Mouse (Mus musculus) layer of hippocampus, adult 9-10 months (tissue): ENCODE results near the gene Ppm1b.
"Not testable (repeated sequence)": the region's sequence is repeated elsewhere in the genome, so short reads cannot be mapped to it uniquely, and the experiment has no call there.

Source experiments
- DNase-seq: peaks from one replicate; pipeline ENCODE4 v3.0.0; 2022; ENCODE audit warnings: low spot score

Ppm1b gene

DNA sequence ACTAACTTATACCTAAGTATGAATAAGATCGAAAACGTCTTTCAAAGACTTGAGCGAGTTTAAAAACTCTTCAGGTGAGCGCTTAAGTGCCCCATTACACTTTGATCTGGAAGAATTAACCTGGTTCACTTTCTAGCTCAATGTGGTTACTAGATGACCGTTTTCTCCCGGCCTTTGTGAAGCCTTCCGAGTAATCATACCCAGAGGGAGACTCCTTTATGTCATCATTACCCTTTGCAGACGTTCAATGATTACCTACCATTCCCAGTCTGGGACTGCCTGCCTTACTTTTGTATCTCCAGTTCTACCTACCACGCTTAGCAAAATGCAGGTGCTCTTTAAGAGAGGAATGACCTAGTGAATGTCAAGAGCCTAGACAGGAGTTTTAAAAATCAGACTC, at the start of gene Ppm1b:
TSS of gene Ppm1b (plus strand) at position 301 of the 400 bp plus-strand sequence.
- peak; percentile 8 for DNase-seq

DNA sequence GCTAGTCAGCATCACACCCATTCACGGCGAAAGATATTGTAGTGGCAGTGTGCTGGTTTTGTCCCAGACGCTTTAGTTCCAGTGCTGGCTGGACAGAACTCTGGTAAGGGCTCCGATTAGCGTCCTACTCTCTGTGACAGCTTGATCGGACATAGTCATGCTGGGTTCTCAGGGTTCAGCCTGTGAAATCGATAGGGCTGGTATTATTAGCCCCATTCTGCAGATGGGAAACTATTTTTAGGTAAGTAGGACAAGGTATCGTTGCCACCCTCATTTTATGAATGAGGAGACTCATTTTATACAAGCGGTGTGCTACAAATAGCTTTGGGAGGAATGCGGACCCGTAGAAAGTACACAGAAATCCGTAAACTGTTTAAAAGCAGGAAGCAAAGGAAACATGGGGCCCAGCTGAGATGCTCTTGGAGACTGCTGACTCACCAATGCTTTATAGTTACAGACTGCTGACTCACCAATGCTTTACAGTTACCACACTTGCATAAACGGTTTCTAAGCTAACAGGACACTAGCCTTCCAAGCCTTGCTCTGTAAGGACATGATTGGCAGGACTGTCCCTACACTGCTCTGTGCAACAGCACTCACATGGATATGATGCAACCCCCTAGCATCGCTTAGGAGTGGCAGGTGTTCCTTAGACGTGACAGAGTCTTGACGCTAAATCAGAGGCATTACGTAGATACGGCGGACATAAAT, 34.7 kb upstream of the Ppm1b start:
- DNase-seq: no peak

DNA sequence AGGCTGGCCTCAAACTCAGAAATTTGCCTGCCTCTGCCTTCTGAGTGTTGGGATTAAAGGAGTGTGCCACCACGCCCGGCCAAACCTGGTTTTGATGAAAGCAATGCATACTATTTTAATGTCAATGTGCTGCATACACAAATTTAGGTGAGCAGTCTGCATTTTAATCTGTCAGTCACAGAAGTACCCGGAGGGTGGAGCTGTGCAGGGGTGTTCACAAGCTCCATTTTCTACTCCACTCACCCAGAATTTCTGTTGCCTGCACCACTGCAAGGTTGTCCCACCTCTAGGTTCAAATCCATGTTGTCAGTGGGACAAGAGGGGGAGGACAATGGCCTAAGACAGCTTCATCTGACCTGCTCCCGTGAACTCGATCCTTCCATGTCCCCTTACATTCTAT, 31.8 kb upstream of the Ppm1b start:
- DNase-seq: no peak

DNA sequence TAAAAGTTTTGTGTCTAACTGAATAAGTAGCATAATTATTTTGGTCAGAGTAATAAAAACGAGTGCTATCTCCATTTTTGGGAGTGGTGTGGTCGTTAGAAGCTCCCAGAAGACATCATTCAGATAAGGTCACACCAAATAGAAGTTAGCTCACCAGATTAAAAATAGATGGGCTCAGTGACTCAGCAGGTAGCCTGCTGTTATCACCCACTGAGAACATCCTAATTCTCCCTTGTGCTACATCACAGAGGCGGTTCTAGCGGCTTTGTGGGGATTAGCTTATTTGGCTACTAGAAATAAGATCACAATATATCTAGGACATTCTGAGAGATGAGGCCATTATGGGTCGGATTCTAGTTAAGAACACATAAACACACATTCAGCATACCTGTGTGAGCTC, 30.3 kb upstream of the Ppm1b start:
- peak; percentile 4 for DNase-seq

- DNase-seq: no peak
Measured at GRCm38 (mm10) chr17:84927580-84927979, 29.0 kb upstream of the Ppm1b start.

GRCm38 (mm10) chr17:84932943-84933342, 23.6 kb upstream of the Ppm1b start:
- DNase-seq: no peak

DNA sequence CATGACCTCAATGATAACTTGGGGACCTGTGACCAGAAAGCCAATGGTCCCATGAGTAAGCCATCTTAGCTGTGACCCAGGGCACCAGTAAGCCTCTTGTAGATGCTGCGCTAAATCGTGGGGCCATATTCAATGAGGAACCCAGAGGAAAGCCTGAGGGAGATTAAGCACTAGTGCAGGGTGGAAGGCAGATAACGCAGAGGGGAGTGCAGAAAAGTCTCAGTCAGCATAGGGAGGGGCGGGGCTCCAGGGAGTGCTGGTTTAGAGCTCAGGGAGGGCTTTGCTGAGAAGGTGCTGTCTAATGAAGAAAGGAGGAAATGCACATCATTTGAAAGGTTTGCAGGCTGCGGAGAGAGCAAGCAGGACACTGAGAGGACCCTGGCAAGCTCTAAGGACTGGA, 22.6 kb upstream of the Ppm1b start:
- DNase-seq: no peak

GRCm38 (mm10) chr17:84935620-84936019, 20.9 kb upstream of the Ppm1b start:
- not testable (repeated sequence) for DNase-seq

GRCm38 (mm10) chr17:84936301-84936700, 20.2 kb upstream of the Ppm1b start:
- no peak for DNase-seq

GRCm38 (mm10) chr17:84936809-84937208, 19.7 kb upstream of the Ppm1b start:
- DNase-seq: no peak

GRCm38 (mm10) chr17:84937220-84937619, 19.3 kb upstream of the Ppm1b start:
- no peak for DNase-seq

- DNase-seq: no peak
Measured at GRCm38 (mm10) chr17:84938215-84938614, 18.3 kb upstream of the Ppm1b start.

GRCm38 (mm10) chr17:84940017-84940731, 16.4 kb upstream of the Ppm1b start:
- no peak for DNase-seq

DNA sequence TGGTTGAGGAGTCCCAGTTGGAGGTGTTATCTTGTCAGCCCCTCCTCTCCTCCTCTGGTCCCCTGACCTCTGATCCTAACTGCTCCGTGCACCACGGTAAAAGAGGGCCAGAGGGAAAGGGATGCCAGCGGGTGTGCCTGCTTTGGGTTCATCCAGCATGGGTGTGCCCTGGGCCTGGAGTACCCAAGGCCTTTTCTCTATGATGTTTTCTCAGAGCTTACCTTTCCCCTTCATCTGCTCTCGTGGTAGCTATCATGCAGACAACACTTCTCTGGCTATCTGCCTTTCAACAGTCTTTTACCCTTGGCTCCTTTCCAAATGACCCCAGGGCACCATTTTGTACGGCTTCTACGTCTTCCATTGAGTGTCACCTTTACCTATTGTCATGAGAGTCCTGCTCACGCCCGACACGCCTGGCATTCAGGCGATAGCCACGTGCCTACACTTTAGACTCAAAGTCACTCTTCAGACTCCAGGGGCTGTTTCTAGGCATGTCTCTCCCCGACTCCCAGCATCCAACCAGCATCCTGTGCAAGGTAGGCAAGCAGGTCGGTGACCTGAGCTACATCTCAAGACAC, 15.2 kb upstream of the Ppm1b start:
- no peak for DNase-seq

GRCm38 (mm10) chr17:84942358-84943032, 14.0 kb upstream of the Ppm1b start:
- DNase-seq: no peak

DNA sequence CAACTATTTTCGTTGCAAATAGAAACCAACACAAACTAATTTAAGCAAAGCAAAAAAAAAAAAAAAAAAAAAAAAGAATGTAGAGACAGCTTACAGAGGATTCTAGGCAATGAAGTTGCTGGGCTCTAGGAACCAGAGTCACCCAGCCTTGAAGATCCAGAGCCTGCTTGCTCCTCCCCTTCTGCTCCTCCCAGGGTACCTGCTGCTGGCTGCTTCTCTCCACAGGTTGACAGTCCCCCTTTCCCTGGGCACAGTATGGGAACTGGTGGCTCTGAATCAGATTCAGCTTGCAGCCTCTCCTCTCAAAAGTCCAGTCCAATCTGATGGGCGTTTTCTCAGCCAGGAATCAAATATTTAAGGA, 13.5 kb upstream of the Ppm1b start:
- no peak for DNase-seq

DNA sequence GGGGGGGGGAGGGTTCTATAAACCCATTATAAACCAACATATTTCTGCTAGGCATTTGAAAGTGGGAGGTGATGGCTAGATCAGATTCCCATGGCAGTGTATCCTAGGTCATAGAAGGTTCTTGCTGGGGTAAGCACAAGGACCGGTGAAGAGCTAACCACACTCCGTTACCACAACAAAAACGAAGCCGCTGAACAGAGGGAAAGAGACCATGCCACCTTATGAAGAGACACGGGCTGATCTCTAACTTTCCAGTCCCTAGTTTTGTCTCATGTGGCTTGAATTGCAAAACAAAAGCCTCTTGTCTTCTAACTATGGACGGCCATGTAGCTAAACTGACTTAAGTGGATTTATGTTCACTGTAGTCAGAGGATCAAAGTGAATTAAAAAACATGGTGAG, 12.2 kb upstream of the Ppm1b start:
- DNase-seq: no peak

GRCm38 (mm10) chr17:84952521-84952920, 4.0 kb upstream of the Ppm1b start:
- DNase-seq: no peak

GRCm38 (mm10) chr17:84953776-84954175, 2.8 kb upstream of the Ppm1b start:
- DNase-seq: no peak

GRCm38 (mm10) chr17:84954881-84955280, 1.7 kb upstream of the Ppm1b start:
- no peak for DNase-seq

GRCm38 (mm10) chr17:84956931-84957486, 468 bp downstream of the Ppm1b start:
- DNase-seq: no peak

GRCm38 (mm10) chr17:84957487-84958259, 1.1 kb downstream of the Ppm1b start:
- DNase-seq: peak; percentile 100
